10 mouse cellular contexts compared by ENCODE assay signal in genomic region chr11:85837648-85838423, GRCm38 (mm10). TPM values are rescaled to one million over a fixed set of nuclear protein-coding genes. Genes with fewer than 3 reads are reported as not detected.
DNase-seq lines count a peak whose midpoint lies in the region; ATAC-seq lines count a peak whose summit lies in the region.
"Had no signal": no experiment of that assay in that cellular context is flagged by ENCODE, and none has a peak within 500 bp of the region (broad histone marks: within the 10 kb centered on the region; RNA-seq: fewer than 3 reads in every experiment).

No protein-coding gene starts in this region.

- peak overlapping the region; percentile 74 for H3K4me3 ChIP-seq in heart, embryonic 12.5 days
- H3K4me3 ChIP-seq in hindbrain, embryonic 13.5 days = peak overlapping the region; percentile 32

- peak overlapping the region; percentile 92 for H3K4me2 ChIP-seq in heart, embryonic 12.5 days
- H3K4me2 ChIP-seq in hindbrain, embryonic 13.5 days = peak overlapping the region; percentile 37

- H3K36me3 ChIP-seq in heart, embryonic 12.5 days = no peaks in the 10 kb centered on the region
- no peaks in the 10 kb centered on the region for H3K36me3 ChIP-seq in hindbrain, embryonic 13.5 days

- no peaks in the 10 kb centered on the region for H3K9me3 ChIP-seq in heart, embryonic 12.5 days (replicated peaks)
- H3K9me3 ChIP-seq in hindbrain, embryonic 13.5 days = no peaks in the 10 kb centered on the region

- H3K4me1 ChIP-seq in heart, embryonic 12.5 days (replicated peaks) = peaks cover 47% of the 10 kb centered on the region
- H3K4me1 ChIP-seq in hindbrain, embryonic 13.5 days (replicated peaks) = peaks cover 41% of the 10 kb centered on the region

- H3K27me3 ChIP-seq in heart, embryonic 12.5 days (replicated peaks) = peaks cover 80% of the 10 kb centered on the region
- H3K27me3 ChIP-seq in hindbrain, embryonic 13.5 days = peaks cover 99% of the 10 kb centered on the region

- no peak for ATAC-seq in heart, embryonic 12.5 days (ENCODE audit: insufficient number of reproducible peaks, low FRiP score)
- ATAC-seq in hindbrain, embryonic 13.5 days (ENCODE audit: low FRiP score) = no peak
- no peak for ATAC-seq in megakaryocyte-erythroid progenitor cell, adult 5-6 weeks (replicated peaks; ENCODE audit: low FRiP score, low TSS enrichment, poor library complexity, severe bottlenecking)

- 2% methylated on average over 66 of the region's 67 CpGs for WGBS in heart, embryonic 12.5 days
- WGBS in hindbrain, embryonic 13.5 days = 1% methylated on average over 62 of the region's 67 CpGs

- no peak for DNase-seq in heart, postnatal 4 days
- peak; percentile 63 for DNase-seq in embryo, embryonic 11 days
- peak; percentile 49 to 60 for DNase-seq in lung, postnatal 4 days
- no peak for DNase-seq in cerebellum, adult 9-10 months
- DNase-seq in left cerebral cortex, adult 18-20 months (ENCODE audit: low spot score in 2 of 2) = no peak

- peak overlapping the region; percentile 21; the same call in 1 of the 2 replicates for H3K27ac ChIP-seq in heart, embryonic 12.5 days (ENCODE audit: poor library complexity, severe bottlenecking)
- no peak overlapping the region for H3K27ac ChIP-seq in hindbrain, embryonic 13.5 days

- H3K9ac ChIP-seq in heart, embryonic 12.5 days = peak overlapping the region; percentile 73
- H3K9ac ChIP-seq in hindbrain, embryonic 13.5 days = peak overlapping the region; percentile 65

RNA-seq across cellular contexts. Expression of gene Tbx2, which starts 5.5 kb away (rescaled TPM):
- 3.2 TPM in 2 replicates for polyA plus RNA-seq in heart, embryonic 12.5 days (2016; fragmentation: Nextera tagmentation; extraction: Ambion mirVana)
- 10 to 100 TPM; 11.3 to 11.5 TPM for total RNA-seq in heart, postnatal 4 days (2021)
- 1.6 and 1.7 TPM in 2 replicates for polyA plus RNA-seq in hindbrain, embryonic 13.5 days (2015; fragmentation: Nextera tagmentation; extraction: Ambion mirVana)
- total RNA-seq in megakaryocyte-erythroid progenitor cell, adult 5-6 weeks (2014; fragmentation: Nextera tagmentation) = not detected in 2 replicates
- total RNA-seq in megakaryocyte-erythroid progenitor cell, adult 5-6 weeks (2017) = 0.19 TPM in 1 of 2 replicates, not detected in the other
- total RNA-seq in left cerebral cortex, adult 18-20 months (2021) = 1 to 10 TPM; 1.3 to 1.5 TPM

RNA-seq across cellular contexts. Expression of gene Gm11444, which starts 12.3 kb away (rescaled TPM):
- not detected in 2 replicates for polyA plus RNA-seq in heart, embryonic 12.5 days (2016; fragmentation: Nextera tagmentation; extraction: Ambion mirVana)
- total RNA-seq in heart, postnatal 4 days (2021) = not detected
- not detected in 2 replicates for polyA plus RNA-seq in hindbrain, embryonic 13.5 days (2015; fragmentation: Nextera tagmentation; extraction: Ambion mirVana)
- total RNA-seq in megakaryocyte-erythroid progenitor cell, adult 5-6 weeks (2014; fragmentation: Nextera tagmentation) = not detected in 2 replicates
- not detected in 2 replicates for total RNA-seq in megakaryocyte-erythroid progenitor cell, adult 5-6 weeks (2017)
- not detected for total RNA-seq in left cerebral cortex, adult 18-20 months (2021)
- total RNA-seq: gastrocnemius, postnatal 36 days had no signal
- polyA plus RNA-seq: spleen, adult 2 months had no signal

RNA-seq across cellular contexts. Expression of gene Tbx4, which starts 48.4 kb away (rescaled TPM):
- polyA plus RNA-seq in heart, embryonic 12.5 days (2016; fragmentation: Nextera tagmentation; extraction: Ambion mirVana) = 0.49 and 0.94 TPM in 2 replicates
- under 1 TPM in 1 of 2 experiments, not detected in 1; 0.09 TPM for total RNA-seq in heart, postnatal 4 days (2021)
- polyA plus RNA-seq in hindbrain, embryonic 13.5 days (2015; fragmentation: Nextera tagmentation; extraction: Ambion mirVana) = 0.34 TPM in 2 replicates
- total RNA-seq in megakaryocyte-erythroid progenitor cell, adult 5-6 weeks (2014; fragmentation: Nextera tagmentation) = not detected in 2 replicates
- 0.57 TPM in 1 of 2 replicates, not detected in the other for total RNA-seq in megakaryocyte-erythroid progenitor cell, adult 5-6 weeks (2017)
- under 1 TPM in 1 of 2 experiments, not detected in 1; 0.14 TPM for total RNA-seq in left cerebral cortex, adult 18-20 months (2021)

Comparison
In these comparisons a context has a peak if more than half of its experiments do, and no peak if none do; other contexts are left out.
1. DNase-seq: peak in embryo, embryonic 11 days (single experiment) and lung, postnatal 4 days (2 of 2); none in heart, postnatal 4 days (single experiment), cerebellum, adult 9-10 months (single experiment) and left cerebral cortex, adult 18-20 months (0 of 2).
2. RNA of gene Tbx2, which starts 5.5 kb away (total RNA-seq): 11.3 to 11.5 TPM in heart, postnatal 4 days; 1.3 to 1.5 TPM in left cerebral cortex, adult 18-20 months and 0.19 TPM in megakaryocyte-erythroid progenitor cell, adult 5-6 weeks; every median in the first group is over 4 times any median in the second.